Mouse (Mus musculus): Measurements from ENCODE around the gene Nuak2. TPM values are rescaled to one million over a fixed set of nuclear protein-coding genes. Genes with fewer than 3 reads are reported as not detected.

Gene Nuak2
- polyA plus RNA-seq, 2 experiments, result 1.2 to 2.0 TPM

- Histone ChIP-seq H3K4me3 (ENCODE audit: insufficient read depth in 1 of 2, low read depth in 2 of 2, low read length in 2 of 2) (no peak overlapping the region), H3K9me3 (ENCODE audit: control insufficient read depth, low read length) (no peaks in the 10 kb centered on the region), H3K27ac (no peak overlapping the region), H3K27me3 (ENCODE audit: control insufficient read depth, insufficient read depth, low read length) (no peaks in the 10 kb centered on the region), H3K4me2 (ENCODE audit: low read depth) (no peak overlapping the region), H3K9ac (replicated peaks) (no peak overlapping the region), H3K4me1 (replicated peaks; ENCODE audit: control insufficient read depth in 2 of 2, insufficient read depth in 2 of 2, low read length in 1 of 2) (no peaks in the 10 kb centered on the region), H3K36me3 (replicated peaks; ENCODE audit: control insufficient read depth, insufficient read depth, low read depth) (no peaks in the 10 kb centered on the region)
- no peak for TF ChIP-seq EP300 (IDR thresholded peaks at IDR 0.05; ENCODE audit: low read depth)
- no peak for TF ChIP-seq CTCF (IDR thresholded peaks at IDR 0.05; ENCODE audit: low read depth)
- WGBS (ENCODE audit: insufficient replicate concordance), result 82% methylated on average over 2 of the region's 2 CpGs
- ATAC-seq (ENCODE audit: insufficient read depth) (no peak), DNase-seq (ENCODE audit: low read depth in 3 of 3, low spot score in 3 of 3) (no peak)
Observed at GRCm38 (mm10) chr1:132282177-132282536, 33.8 kb upstream of the Nuak2 start.

GRCm38 (mm10) chr1:132283018-132283417, 32.9 kb upstream of the Nuak2 start:
- Histone ChIP-seq H3K4me1 (replicated peaks; ENCODE audit: control insufficient read depth in 2 of 2, insufficient read depth in 2 of 2, low read length in 1 of 2) (no peaks in the 10 kb centered on the region), H3K27me3 (ENCODE audit: control insufficient read depth, insufficient read depth, low read length) (no peaks in the 10 kb centered on the region), H3K4me2 (ENCODE audit: low read depth) (no peak overlapping the region), H3K9ac (replicated peaks) (no peak overlapping the region), H3K9me3 (ENCODE audit: control insufficient read depth, low read length) (no peaks in the 10 kb centered on the region), H3K27ac (no peak overlapping the region), H3K36me3 (replicated peaks; ENCODE audit: control insufficient read depth, insufficient read depth, low read depth) (no peaks in the 10 kb centered on the region), H3K4me3 (ENCODE audit: insufficient read depth in 1 of 2, low read depth in 2 of 2, low read length in 2 of 2) (no peak overlapping the region)
- DNase-seq (ENCODE audit: low read depth in 3 of 3, low spot score in 3 of 3) (no peak), ATAC-seq (ENCODE audit: insufficient read depth) (no peak)
- TF ChIP-seq CTCF (IDR thresholded peaks at IDR 0.05; ENCODE audit: low read depth) (no peak), EP300 (IDR thresholded peaks at IDR 0.05; ENCODE audit: low read depth) (no peak)
- 68% methylated on average over 13 of the region's 13 CpGs for WGBS (ENCODE audit: insufficient replicate concordance)

GRCm38 (mm10) chr1:132286735-132287134, 29.2 kb upstream of the Nuak2 start:
- H3K4me2 ChIP-seq (ENCODE audit: low read depth), result no peak overlapping the region
- no peaks in the 10 kb centered on the region for H3K9me3 ChIP-seq (ENCODE audit: control insufficient read depth, low read length)
- no peaks in the 10 kb centered on the region for H3K4me1 ChIP-seq (replicated peaks; ENCODE audit: control insufficient read depth in 2 of 2, insufficient read depth in 2 of 2, low read length in 1 of 2)
- 58% methylated on average over 1 of the region's 1 CpGs for WGBS (ENCODE audit: insufficient replicate concordance)
- H3K9ac ChIP-seq (replicated peaks), result no peak overlapping the region
- no peak for DNase-seq (ENCODE audit: low read depth in 3 of 3, low spot score in 3 of 3)
- ATAC-seq (ENCODE audit: insufficient read depth), result no peak
- H3K27me3 ChIP-seq (ENCODE audit: control insufficient read depth, insufficient read depth, low read length), result no peaks in the 10 kb centered on the region
- no peak overlapping the region for H3K4me3 ChIP-seq (ENCODE audit: insufficient read depth in 1 of 2, low read depth in 2 of 2, low read length in 2 of 2)
- no peaks in the 10 kb centered on the region for H3K36me3 ChIP-seq (replicated peaks; ENCODE audit: control insufficient read depth, insufficient read depth, low read depth)
- no peak overlapping the region for H3K27ac ChIP-seq
- no peak for TF ChIP-seq CTCF (IDR thresholded peaks at IDR 0.05; ENCODE audit: low read depth)
- no peak for TF ChIP-seq EP300 (IDR thresholded peaks at IDR 0.05; ENCODE audit: low read depth)

- DNase-seq (ENCODE audit: low read depth in 3 of 3, low spot score in 3 of 3), result no peak
- no peak for TF ChIP-seq EP300 (IDR thresholded peaks at IDR 0.05; ENCODE audit: low read depth)
- TF ChIP-seq CTCF (IDR thresholded peaks at IDR 0.05; ENCODE audit: low read depth), result no peak
- no peaks in the 10 kb centered on the region for H3K9me3 ChIP-seq (ENCODE audit: control insufficient read depth, low read length)
- ATAC-seq (ENCODE audit: insufficient read depth), result no peak
- no peak overlapping the region for H3K27ac ChIP-seq
- 49% methylated on average over 2 of the region's 2 CpGs for WGBS (ENCODE audit: insufficient replicate concordance)
- no peaks in the 10 kb centered on the region for H3K36me3 ChIP-seq (replicated peaks; ENCODE audit: control insufficient read depth, insufficient read depth, low read depth)
- H3K27me3 ChIP-seq (ENCODE audit: control insufficient read depth, insufficient read depth, low read length), result no peaks in the 10 kb centered on the region
- H3K9ac ChIP-seq (replicated peaks), result no peak overlapping the region
- H3K4me3 ChIP-seq (ENCODE audit: insufficient read depth in 1 of 2, low read depth in 2 of 2, low read length in 2 of 2), result no peak overlapping the region
- H3K4me1 ChIP-seq (replicated peaks; ENCODE audit: control insufficient read depth in 2 of 2, insufficient read depth in 2 of 2, low read length in 1 of 2), result no peaks in the 10 kb centered on the region
- H3K4me2 ChIP-seq (ENCODE audit: low read depth), result no peak overlapping the region
Observed at GRCm38 (mm10) chr1:132287445-132287844, 28.5 kb upstream of the Nuak2 start.

- Histone ChIP-seq H3K9me3 (ENCODE audit: control insufficient read depth, low read length) (no peaks in the 10 kb centered on the region), H3K9ac (replicated peaks) (no peak overlapping the region), H3K4me1 (replicated peaks; ENCODE audit: control insufficient read depth in 2 of 2, insufficient read depth in 2 of 2, low read length in 1 of 2) (no peaks in the 10 kb centered on the region), H3K4me2 (ENCODE audit: low read depth) (no peak overlapping the region), H3K36me3 (replicated peaks; ENCODE audit: control insufficient read depth, insufficient read depth, low read depth) (no peaks in the 10 kb centered on the region), H3K4me3 (ENCODE audit: insufficient read depth in 1 of 2, low read depth in 2 of 2, low read length in 2 of 2) (no peak overlapping the region), H3K27ac (no peak overlapping the region), H3K27me3 (ENCODE audit: control insufficient read depth, insufficient read depth, low read length) (no peaks in the 10 kb centered on the region)
- 33% methylated on average over 11 of the region's 11 CpGs for WGBS (ENCODE audit: insufficient replicate concordance)
- DNase-seq (ENCODE audit: low read depth in 3 of 3, low spot score in 3 of 3) (no peak), ATAC-seq (ENCODE audit: insufficient read depth) (no peak)
- TF ChIP-seq EP300 (IDR thresholded peaks at IDR 0.05; ENCODE audit: low read depth), result no peak
- no peak for TF ChIP-seq CTCF (IDR thresholded peaks at IDR 0.05; ENCODE audit: low read depth)
Observed at GRCm38 (mm10) chr1:132287991-132288451, 27.9 kb upstream of the Nuak2 start.
